Mouse (Mus musculus): ENCODE results near the gene Fgfr2.

Fgfr2 gene

DNA sequence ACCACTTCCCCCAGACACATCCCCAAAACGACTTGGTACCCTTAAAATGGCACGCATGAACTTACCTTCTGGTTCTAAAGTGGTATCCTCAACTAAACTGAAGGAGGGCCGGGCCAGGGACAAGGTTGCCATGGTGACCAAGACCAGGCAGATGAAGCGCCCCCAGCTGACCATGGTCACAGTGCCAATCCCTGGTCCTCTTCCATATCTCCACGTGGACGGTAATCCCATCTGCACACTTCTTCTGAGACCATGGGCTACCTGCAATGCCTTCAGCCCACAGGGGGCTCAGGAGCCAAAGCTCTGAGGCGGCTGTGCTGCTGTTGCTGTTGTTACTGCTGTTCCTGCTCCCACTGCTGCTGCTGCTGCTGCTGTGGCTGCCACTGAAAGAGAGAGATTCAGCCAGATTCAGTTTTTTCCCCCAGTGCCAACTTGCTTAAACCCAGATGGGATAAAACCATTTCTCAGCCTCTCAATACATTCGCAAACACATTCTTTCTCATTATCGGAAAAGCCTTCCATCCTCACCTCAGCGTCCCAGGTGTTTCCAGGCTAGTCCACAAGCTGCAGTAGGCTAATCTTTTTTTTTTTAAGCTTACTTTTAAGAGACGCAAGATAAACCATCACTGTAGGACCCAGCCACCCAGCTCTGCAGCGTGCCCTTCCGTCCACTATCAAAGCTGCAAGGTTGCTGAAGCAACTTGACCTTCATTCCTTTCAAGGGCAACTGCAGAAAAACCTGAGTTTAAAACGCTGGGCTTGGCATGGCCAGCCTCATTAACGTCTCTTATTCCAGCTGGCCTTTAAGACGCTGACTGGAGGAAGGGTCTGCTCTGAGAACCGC is 2861.2 kb downstream of the Fgfr2 start:
- DNase-seq (ENCODE audit: low read depth, low spot score): no peak

DNA sequence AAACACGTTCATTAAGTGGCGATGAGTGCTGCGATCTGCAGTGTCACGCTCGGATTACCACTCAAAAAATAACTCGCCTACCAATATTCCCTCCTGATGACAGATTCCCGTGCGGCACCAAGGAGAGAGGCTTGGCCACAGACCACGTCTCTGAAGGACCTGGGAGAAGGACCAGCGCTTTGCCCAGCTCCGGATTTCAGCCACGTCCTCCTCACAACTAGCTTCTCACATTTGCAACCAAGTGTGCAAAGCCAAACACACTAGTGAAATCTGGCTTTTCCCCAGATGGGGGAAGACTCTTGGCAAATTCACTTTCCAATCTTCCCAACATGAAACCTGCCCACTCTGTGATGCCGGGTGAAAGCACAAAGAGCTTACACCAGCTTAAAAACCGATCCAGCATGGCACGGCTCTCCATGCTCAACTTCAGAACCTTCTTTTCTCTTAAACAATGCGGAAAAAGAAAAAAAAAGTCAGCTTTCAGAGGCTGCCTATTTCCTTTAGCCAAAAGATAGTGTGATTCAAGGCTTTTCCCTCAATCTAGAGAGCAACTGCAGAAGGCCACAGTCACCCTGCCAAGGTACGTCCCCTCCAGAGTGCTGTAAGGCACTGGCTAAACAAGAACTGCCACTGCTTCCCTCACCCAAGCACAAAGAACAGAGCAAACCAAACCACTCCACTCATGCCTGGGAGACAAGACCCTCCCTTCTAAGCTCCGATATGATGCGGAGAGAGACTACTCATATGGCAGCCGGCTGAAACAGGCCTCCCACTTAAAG is 2862.1 kb downstream of the Fgfr2 start:
- DNase-seq (ENCODE audit: low read depth, low spot score): no peak

DNA sequence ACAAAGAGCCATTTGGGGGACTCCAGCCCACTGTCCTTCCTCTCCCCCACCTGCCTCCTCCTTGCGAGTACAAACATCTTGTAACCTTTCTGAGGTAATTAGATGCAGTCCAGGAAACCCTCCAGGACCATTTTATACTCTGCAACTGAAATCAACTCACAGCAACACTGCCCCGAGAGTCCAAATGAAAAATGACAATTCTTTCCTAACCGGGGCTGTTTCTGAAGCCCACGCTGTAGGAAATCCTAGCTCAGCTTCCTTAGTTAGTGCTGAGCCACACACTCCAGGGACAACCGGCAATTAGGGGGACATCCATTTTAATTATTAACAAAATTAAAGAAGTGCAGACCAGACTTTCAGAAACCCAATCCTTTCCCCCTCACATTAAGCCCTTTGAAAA is 2863.1 kb downstream of the Fgfr2 start:
- DNase-seq (ENCODE audit: low read depth, low spot score): peak; percentile 15

DNA sequence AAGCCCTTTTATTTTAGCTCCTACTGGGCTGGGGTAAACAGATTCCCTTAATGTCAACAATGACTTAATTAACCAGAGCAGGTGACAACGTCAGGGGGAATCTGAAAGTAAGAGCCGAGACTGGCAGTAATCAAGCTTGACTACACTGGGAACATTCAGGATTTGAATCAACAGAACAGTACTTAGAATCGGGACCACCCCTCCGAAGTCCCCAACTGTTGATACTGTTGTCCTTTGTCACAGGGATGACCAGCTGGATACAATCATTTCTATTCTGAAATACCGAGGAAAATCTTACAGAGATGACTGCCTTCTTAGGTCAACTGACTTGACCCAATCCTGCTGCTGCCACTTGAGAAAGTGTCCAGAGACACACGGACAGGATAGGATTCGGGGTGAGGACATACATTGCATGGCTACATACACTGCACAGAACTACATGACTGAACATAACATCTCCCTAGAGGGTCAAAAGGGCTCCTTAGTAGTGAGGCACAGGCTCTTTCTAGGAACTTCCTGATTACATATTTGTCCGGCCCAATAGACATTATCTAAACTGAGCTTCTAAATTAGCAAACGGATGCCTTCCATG is 2864.3 kb downstream of the Fgfr2 start:
- DNase-seq (ENCODE audit: low read depth, low spot score): no peak

DNA sequence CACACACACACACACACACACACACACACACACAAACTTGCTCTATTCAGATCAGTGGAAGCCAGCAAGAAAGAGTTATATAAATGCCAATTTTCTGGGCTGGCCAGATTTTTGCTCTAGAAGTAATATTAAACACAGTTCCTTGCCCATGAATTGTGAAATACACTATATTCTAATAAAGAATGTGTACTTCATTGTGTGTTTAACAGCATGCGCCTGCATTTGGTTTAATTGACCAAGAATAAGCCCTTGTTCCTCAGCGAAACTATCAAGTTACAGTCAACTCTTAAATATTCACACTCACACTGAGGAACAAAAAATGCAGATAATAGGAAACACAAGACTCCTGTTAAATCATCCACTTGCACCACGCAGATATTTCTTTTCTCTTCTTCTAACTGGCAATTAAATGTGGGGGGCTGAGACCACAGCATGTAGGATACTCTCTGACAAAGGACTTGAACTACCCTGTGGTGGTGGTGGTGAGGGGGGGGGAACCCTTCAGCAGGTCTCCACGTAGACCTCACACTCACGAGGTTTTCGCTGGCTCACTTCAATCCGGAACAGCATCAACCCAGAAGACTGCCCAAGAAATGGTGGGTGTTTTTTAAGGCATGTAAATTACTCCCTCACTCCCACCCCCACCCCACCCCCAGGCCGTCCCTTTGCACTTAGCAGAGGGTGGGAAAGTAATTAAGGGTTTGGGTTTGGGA is 2865.0 kb downstream of the Fgfr2 start:
- no peak for DNase-seq (ENCODE audit: low read depth, low spot score)

DNA sequence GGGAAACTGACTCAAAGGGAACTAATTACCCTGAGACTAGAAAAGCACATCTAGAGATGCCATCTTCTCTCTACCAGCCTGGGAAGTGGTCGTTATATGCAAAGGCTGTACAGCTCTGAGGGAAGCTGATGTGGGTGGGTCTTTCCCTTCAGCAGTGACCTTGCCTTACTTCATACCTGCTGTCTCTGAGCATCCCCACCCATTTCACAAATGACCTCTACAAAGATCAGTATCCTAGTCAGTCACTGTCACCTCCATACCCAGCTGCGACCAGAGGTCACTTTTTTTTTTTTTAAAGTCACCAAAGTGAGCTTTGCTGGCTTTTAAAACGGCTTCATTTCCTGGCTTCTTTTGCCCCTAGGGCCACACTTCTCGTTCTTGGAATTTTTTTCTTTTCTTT is 2869.9 kb downstream of the Fgfr2 start:
- no peak for DNase-seq (ENCODE audit: low read depth, low spot score)

DNA sequence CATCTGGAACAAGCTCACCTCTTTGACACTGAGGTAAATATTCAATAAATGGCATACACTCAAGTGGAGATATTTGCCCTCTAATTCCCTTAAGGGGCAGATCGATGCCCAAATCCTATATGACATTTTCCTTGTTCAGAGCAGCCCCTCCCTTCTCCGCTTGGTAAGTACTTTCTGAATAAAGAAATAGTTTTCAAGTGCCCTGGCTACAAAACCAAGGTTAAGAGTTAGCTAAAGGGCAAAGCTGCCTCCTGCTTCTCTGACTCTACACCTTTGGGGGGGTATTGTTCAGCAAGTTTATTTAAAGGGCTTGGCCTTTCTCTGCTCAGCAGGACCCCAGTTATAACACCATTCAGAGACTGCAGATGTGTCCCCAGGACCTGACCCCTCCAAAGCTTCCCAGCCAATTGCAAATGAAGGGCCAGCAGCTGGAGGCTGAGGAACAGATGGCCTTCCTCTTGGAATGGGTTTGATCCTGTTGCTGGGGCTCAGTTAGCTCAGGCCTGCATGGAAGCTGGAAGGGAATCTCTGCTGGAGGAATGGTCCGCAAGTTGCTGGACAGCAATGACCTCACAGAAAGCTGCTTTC is 2871.1 kb downstream of the Fgfr2 start:
- no peak for DNase-seq (ENCODE audit: low read depth, low spot score)

DNA sequence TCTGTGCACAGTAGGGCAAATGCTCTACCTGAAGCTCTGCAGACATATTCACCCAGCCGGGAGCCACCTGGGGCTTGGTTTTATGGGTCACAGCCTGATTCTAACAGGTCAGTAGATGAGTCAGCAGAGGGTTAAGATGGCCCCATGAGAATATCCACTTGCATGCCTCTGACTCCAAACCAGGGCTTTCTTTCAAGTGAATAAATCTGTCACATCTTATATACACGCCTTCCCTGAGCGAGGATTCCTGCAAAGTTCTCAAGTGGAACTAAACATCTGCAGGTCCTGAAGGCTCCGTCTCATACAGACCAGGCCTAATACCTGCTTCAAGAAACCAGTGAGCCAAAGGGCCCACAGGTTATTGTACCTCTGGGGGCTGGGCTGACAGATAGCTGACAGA is 2872.2 kb downstream of the Fgfr2 start:
- peak; percentile 21 for DNase-seq (ENCODE audit: low read depth, low spot score)

DNA sequence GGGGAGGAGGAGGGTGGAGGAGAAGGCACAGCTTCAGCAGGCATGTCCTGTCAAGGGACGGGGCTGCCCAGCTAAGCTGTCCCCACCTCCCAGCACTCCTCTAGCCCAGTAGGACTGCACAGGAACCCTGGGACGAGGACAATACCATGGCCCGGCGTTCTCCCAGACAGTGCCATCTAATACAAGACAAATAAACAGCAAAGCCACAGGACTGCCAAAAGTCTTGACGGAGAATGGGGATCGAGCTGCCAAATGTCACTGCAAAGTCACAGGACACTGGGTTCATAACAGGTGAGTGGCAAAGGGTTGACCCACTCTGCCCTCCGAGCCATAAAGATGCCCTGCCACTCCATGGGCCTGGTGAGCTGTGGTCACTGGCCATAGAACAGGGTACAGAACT is 2874.7 kb downstream of the Fgfr2 start:
- no peak for DNase-seq (ENCODE audit: low read depth, low spot score)

DNA sequence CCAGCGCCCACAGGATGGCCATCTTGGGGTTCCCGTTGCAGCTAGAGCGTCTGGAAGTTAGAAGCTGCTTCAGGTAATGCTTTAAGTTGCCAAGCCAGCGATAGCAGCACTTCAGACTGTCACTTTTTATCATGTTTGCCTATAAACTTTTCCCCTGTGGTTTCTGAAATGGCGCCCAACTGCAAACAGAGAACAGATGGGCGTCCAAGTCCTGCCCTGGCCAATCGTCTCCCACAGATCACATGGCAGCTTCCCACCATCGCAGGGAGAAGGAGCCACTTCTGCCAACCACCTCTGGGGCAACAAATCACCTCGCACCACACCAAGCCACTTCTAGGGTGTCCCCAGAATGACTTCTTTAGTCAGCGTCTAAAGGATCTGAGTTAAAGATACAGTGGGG is 2875.3 kb downstream of the Fgfr2 start:
- no peak for DNase-seq (ENCODE audit: low read depth, low spot score)

DNA sequence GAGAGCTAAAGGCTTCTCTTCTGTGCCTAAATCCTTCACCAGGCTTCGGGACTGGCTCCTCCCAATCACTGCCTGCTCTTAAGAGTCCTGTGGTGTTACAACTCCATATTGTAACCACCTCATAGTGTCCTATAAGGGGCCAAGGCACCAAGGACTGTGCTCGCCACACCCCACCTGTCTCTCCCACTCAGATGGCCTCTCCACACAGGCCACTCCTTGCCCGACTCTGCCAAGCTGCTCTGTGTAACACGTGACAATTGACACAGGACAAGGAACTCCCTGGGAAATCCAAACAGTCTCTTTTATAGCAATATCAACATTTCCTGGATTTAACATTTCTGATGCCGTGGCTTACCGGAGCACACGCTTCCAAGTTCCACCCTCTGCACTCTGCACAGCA is 2876.7 kb downstream of the Fgfr2 start:
- no peak for DNase-seq (ENCODE audit: low read depth, low spot score)

DNA sequence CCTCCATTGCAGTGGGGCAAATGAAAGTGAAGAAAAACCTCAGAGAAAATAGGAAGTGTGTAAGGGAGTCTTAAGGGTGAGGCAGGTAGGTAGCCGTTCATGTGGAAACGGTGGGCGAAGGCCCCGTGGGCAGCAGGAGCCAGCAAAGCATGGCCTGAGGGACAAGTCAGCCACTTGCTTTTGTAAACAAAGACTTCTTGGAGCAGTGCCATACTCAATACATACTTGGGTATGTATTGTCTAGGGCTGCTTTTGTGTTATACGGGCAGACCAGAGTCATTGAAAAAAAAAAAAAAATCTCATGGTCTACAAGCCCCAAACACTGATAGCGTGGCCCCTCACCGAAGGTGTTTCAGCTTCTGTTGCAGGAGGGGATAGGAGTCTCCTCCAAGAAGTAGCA is 2878.6 kb downstream of the Fgfr2 start:
- DNase-seq (ENCODE audit: low read depth, low spot score): no peak

DNA sequence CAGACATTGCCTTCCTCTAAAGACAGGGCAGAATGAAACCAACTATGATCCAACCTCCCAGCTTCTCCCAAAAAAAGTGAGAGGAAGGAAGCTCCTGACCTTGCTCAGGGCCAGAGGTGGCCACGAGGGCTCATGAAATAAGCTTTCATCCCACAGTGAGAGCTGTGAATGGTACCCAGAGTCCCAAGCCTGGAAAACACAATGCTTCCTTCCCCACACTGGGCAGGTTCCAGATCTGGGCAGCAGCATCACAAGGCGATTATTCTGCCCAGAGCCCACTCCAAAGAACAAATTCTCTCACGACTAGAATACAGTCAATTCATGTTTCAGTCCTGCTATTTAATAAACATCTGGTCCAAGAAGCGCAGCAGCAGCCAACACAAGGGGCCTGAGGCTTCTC is 2879.3 kb downstream of the Fgfr2 start:
- no peak for DNase-seq (ENCODE audit: low read depth, low spot score)

DNA sequence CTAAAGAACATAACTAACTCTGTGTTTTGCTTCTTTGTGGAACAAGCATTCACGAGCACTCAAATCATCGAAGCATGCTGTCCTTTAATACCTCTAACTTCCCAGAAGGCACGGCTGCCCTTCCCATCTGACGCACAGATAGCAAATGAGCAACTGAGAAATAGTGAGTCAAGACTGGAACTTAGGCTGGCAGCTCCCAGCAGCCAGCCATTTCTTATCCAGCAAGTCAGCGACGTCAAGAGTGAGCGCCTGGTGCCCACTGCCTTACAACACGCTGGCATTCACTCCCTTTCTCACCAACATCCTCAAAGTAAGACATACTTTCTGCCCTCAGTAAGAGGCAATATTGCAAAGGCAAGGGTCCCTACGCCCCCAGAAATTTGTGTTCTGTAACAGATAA is 2883.0 kb downstream of the Fgfr2 start:
- DNase-seq (ENCODE audit: low read depth, low spot score): no peak

DNA sequence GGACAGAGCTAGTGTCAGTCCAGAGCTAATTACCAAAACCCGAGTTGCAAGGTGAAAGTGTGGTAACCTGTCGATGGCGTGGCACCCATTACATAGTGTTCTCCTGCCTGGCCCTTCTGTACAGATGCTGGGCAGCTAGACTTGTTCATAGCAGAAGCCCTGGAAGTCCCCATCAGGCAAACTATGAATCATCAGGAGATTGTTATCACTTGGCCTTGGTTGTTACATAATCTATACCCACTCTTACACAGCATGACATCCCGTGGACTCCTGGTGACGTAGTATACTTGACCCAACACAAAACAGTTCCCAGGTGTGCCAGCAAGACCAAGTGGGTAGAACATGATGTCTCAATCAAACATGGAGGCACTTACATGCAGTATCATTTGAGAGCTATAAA is 2885.9 kb downstream of the Fgfr2 start:
- peak; percentile 24 for DNase-seq (ENCODE audit: low read depth, low spot score)

DNA sequence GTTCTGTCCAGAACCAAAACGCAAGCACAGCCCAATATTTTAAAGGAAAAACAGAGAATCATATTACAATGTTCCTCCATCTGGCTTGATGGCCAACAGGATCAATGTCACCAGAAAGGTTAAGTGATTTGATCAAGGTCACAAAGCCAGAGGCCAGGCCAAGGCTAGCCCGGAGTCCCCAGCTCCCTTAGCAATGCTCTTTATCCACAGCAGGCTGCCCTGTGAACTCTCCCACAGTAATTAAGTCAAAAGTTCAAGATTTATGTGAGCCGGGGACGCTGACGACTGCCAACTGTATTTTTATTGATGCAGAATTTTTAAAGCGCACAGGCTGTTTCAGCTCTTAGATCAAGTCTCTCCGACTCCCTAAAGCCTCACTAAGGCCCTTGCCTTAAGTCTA is 2889.4 kb downstream of the Fgfr2 start:
- no peak for DNase-seq (ENCODE audit: low read depth, low spot score)

DNA sequence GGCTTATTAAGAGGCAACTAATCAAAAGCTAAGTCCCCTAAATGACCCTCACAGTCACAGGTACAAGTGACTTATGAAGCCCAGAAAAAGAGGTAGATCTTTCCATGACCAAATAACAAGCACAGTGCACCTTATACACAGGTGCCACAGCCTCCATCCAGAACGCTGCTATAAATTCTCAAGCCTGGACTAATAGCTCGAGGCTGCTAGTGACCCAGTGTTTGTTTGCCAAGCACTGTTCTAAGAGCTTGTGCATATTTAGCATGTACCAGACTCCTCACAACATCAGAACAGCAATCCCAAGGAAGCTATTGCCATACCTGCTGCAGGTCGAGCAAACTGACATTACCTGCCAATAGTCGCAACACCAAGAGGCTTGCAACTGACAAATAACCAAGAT is 2893.1 kb downstream of the Fgfr2 start:
- DNase-seq (ENCODE audit: low read depth, low spot score): no peak

DNA sequence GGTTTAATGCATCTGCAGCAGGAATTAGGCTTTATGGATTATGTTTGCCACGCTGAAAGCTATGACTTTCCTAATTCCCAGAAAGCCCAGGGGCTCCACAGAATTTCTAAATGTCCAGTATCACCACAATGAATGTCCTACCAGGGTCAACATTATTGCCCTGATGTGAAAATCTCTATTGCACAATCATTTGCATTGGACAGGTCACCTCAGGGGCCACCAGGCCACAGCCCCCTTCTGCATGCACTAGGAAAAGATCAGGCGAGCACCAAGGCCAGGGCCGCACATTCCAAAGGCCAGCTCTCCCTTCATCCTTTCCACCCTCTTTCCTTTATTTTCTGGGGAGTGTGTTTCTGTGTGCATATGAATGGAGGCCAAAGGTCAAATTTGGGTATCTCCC is 2897.9 kb downstream of the Fgfr2 start:
- DNase-seq (ENCODE audit: low read depth, low spot score): no peak

DNA sequence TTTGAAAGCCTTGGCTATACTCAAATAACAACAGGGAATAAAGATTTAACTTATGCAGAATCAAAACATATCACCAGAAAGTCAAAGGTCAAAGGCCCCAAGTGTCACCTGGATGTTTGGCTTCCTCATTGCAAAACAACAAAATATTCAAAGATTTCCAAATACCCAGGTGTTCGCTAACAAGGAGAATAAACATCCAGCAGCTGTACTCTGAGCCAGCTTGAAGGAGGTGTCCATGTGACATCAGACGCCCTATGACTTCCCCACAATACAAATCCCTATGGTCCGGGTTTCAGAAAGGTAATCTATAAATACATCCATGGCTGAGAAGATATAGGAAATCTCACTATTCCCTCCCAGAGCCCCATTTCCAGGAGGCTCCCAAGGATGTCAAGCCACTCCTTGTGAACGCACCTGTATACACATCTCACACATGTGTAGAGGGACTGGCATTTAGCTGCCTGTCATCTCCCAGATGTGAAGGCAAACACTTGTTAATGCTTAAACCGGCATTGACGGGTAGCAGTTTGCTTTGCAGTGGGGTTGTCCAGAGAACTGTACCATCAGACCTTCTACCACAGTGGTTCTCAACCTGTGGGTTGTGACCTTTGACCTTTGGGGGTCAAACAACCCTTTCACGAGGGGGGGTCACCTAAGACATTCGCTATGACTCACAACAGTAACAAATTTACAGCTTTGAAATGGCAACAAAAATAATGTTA is 2900.4 kb downstream of the Fgfr2 start:
- DNase-seq (ENCODE audit: low read depth, low spot score): no peak

DNA sequence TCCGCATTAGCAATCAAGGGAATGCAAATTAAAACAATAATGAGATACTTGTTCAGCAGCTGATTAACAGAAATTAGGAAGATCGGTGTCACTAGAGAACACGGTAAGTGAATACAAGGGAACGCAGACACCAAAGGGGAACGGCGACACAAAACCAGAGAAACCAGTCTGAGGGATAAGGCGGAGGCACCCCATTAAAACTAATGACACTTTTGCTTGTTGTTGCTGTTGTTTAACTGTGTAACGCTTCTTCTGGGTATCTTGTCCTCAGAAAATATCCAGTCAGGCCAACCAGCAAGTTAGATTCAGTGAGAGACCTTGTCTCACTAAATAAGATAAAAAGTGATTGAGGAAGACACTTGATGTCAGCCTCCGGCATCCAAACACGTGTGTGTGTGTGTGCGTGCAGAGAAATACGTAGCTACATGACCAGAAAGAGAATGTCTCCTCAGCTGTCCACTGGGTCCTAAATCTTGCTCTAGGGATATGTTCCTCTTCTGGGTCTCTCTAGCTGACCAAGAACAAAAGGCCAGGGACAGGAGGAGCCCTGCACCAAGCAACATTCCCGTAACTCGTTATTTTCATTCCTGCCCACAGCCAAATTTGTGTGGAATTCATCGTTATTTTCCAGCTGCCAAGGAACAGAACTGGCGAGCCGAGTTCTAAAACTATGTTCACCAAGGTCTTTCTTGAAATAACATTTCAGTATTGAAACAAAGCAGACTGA is 2901.3 kb downstream of the Fgfr2 start:
- DNase-seq (ENCODE audit: low read depth, low spot score): no peak
